Mouse (Mus musculus) lung, postnatal 25 days (tissue): Measurements from ENCODE around the gene Pim1.
"Not testable (repeated sequence)": the region's sequence is repeated elsewhere in the genome, so short reads cannot be mapped to it uniquely, and the experiment has no call there.

ENCODE experiments used
- DNase-seq: peaks from one replicate; pipeline ENCODE4 v3.0.0; 2022; ENCODE audit warnings: low spot score

Pim1 gene

DNA sequence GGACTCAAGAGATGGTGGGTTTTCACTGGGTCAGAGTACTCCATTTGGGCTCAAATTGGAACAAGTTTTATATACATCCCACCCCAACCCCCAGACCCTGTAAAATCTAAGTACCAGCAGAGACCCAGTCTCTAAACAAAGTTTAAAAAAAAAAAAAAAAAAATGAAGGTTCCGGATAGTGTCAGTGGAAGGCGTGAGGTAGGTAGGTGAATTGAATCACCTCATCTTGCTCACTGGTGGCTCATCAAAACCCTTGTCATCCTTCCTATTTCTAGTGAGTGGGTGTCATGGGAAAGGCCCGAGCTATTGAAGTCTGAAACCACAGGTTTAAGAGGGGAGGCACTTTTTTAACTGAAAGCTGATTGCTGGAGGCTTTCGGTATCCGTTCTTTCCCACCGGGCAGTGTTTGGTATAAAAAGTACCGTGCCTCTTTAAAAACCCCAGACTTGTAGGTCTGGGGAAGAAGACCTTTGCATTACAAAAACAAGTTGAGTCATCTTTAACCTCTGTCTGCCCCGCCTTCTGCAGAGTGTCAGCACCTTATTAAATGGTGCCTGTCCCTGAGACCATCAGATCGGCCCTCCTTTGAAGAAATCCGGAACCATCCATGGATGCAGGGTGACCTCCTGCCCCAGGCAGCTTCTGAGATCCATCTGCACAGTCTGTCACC is 3.6 kb downstream of the Pim1 start:
- no peak for DNase-seq

DNA sequence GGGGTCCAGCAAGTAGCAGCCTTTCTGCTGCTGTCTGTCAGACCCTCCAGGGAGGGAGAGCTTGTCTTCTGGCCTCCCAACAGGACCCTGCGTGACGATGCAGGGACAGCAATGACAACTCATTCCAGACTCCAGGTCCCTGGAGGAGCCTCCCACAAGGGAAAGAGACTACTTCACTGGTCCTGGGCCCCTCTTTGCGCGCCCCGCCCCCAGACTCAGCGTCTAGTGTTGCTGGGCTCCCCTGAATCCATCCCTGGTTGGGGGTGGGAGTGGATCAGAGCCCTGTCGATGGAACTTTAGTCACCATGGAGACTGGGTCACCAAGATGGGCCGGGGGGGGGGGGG is 4.2 kb downstream of the Pim1 start:
- no peak for DNase-seq

DNA sequence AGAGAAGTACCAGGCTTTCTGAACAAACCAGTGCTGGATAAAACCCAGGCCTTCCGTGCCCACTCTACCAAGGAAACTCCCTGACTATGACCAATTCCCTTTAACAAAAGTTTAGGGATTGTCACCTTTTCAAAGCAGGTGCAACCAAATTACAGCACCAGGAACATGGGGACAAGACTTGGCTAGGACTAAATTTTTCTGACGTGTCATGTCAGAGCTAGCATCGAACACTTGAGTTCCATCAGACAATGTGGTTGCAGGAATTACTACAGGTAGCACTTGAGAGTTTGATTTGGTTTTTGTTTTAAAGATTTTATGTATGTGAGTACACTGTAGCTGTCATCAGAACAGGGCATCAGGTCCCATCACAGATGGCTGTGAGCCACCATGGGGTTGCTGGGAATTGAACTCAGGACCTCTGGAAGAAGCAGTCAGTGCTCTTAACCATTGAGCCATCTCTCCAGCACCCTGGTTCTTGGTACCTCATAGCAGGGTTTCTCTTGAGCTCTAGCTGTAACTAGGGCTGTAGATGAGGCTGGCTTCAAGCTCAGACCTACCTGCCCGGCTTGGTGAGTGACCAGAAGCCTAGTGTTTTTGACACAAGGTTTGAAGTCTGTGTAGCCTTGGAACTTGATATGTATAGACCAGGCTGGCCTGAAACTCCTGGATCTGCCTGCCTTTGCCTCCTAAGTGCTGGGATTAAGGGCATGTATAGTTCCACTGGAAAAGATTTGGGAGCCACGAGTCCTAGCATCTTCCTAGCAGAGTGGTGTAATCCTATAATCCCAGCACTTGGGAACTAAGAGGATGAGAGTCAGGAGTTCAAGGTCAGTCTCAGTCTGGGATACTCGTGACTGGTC is 5.9 kb downstream of the Pim1 start:
- no peak for DNase-seq

DNA sequence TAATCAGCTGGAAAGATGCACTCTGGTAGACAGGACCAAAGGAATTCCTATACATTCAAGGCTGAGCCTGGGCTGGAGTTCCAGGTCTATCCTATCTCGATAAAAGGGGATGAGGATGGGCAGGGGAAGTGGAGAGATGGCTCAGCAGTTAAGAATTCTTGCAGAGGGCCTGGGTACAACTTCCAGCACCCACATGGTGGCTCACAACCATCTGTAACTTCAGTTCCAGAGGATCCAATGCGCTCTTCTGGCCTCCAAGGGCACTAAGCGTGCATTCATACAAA is 6.5 kb downstream of the Pim1 start:
- DNase-seq = no peak

- not testable (repeated sequence) for DNase-seq
Measured at GRCm38 (mm10) chr17:29497481-29497880, 6.9 kb downstream of the Pim1 start.

DNA sequence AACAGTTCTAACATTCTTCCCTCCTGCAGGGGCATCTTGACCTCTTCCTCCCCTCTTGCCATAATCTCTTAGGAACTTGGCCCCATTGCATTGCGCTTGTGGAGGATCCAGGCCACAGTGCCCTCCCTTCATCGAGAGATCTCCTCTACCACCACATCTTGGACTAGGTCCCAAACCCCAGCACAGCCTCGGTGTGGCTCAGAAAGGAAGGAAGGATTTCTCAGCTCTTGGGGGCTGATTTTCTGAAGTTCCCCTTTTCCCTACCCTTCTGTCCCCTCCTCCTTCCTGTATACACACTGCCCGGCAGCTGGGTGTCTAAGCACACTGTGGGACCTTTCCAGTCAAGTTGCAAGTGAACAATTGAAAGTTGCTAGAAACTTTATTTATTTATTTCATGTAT is 7.5 kb downstream of the Pim1 start:
- no peak for DNase-seq

DNA sequence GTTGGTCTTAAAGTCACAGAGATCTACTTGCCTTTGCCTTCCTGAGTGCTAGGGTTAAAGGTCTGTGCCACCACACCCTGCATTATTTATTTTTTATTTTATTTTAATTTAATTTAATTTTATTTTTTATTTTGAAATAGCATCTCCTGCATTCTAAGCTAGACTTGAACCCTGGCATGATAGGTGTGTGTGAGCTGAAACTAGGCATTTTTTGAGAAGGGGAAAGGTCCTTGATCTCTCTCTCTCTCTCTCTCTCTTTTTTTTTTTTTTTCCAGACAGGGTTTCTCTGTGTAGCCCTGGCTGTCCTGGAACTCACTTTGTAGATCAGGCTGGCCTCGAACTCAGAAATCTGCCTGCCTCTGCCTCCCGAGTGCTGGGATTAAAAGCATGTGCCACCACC is 8.4 kb downstream of the Pim1 start:
- not testable (repeated sequence) for DNase-seq

- DNase-seq = no peak
Measured at GRCm38 (mm10) chr17:29499511-29499910, 9.0 kb downstream of the Pim1 start.

- DNase-seq = no peak
Measured at GRCm38 (mm10) chr17:29500243-29500740, 9.7 kb downstream of the Pim1 start.

GRCm38 (mm10) chr17:29500802-29501469 is 10.4 kb downstream of the Pim1 start:
- no peak for DNase-seq

DNA sequence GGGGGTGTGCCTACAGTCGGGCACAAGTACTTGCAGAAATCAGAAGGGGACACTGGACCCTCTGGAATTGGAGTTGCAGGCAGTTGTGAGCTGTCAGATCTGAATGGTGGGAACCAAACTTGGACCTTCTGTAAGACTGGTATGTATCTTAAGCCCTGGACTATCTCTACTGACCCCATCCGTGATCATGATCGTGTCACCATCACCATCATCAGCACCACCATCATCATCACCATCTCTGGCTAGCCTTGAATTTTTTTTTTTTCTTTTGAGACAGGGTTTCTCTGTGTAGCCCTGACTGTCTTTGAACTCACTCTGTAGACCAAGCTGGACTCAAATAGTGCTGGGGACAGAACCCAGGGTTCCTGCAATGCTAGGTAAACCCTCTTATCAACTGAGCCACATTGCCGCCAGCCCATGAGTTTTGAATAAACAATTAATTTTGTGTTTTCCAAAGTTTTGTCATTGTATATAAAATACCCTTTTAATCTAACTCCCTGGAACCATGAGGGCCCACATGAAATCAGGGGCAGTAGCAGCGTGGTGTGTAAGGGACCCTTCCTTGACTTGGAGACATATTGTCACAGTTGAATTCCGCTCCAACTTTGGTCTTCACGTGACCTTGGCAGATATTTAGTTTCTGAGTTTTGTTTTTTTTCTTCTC is 11.6 kb downstream of the Pim1 start:
- DNase-seq = no peak

DNA sequence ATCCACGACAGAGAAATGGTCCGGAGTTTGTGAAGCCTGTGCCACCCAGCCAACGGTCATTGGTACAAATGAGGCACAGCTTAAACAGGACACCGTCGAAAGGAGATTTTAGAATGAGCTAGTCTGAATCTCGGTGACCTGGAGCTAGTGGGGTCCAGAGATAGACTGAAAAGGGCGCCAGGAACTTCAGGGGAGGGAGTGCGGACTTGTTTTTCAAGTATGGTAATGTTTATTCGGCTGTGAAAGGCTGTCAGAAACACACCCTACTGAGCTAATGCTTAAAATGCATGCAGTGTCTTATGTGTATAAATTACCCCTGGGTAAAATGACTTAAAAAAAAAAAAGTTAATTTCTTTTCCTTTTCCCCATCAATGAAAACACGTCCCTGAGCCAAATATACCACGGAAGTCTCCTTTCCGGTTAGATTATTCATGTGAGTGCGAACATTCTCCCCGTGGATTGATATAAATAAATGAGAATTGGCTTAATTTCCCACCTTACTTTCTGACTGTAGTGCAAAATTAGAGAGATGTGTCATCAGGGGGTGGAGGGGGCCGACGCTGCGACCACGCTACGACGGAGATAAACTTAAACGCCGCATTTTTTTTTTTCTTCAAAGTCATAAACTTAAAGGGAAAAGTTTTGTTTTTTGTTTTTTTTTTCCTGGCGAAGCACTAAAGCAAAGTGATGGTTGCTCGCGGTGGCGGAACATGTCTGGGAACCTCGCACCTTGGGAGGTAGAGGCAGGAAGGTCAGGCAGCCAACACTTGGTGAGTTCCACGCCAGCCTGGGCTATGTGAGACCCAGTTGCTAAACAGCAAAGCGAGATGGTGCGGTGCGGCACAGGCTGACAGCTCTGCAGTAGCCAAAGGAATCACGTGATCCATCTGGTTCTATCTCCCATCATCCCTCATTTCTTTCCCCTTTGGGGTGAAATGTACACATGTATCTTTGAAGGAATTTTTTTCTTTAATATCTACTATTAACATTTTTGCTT is 12.4 kb downstream of the Pim1 start:
- no peak for DNase-seq

DNA sequence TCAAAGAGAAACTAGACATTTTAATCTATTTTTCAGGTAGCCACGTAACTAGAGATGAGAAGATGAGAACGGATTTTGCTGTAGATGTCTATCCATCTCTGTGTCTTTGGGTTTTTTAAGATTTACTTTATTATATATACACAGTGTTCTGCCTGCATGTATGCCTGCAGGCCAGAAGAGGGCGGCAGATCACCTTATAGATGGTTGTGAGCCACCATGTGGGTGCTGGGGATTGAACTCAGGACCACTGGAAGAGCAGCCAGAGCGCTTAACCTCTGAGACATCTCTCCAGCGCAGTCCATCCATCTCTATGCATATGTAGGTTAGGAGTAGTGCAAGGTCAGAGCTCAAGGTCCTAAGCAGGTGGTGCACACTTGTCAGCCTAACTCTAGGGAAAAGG is 13.1 kb downstream of the Pim1 start:
- no peak for DNase-seq

DNA sequence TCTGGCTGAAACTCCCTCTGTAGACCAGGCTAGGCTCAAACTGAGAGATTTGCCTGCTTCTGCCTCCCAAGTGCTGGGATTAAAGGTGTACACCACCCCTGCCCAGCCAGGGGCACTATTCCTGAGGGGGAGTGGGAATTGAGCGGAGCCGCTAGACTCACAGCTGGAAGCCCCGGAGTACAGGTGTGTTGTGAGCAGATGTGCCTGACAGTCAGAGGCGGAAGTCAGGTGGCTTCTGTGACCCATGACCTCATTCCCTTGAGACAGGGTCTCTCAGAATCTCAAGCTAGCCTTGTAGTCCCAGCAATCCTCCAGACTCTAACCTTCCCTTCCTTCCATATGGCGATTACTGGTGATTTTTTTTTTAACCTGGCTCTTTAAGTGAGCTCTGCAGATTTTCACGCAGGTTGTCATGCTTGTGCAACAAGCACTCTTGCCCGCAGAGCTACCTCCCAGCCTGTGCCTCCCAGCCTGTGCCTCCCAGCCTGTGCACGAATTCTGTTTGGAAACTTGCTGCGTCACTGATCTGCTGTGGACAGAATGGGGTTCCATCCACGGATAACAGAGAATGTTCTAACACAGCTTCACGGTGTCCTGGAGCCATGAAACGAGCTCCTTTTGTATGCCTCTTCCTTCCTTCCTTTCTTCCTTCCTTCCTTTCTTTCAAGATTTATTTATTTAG is 18.5 kb downstream of the Pim1 start:
- no peak for DNase-seq

- DNase-seq = no peak
Measured at GRCm38 (mm10) chr17:29510691-29511090, 20.1 kb downstream of the Pim1 start.

GRCm38 (mm10) chr17:29513044-29513730 is 22.6 kb downstream of the Pim1 start:
- peak; percentile 80 for DNase-seq

DNA sequence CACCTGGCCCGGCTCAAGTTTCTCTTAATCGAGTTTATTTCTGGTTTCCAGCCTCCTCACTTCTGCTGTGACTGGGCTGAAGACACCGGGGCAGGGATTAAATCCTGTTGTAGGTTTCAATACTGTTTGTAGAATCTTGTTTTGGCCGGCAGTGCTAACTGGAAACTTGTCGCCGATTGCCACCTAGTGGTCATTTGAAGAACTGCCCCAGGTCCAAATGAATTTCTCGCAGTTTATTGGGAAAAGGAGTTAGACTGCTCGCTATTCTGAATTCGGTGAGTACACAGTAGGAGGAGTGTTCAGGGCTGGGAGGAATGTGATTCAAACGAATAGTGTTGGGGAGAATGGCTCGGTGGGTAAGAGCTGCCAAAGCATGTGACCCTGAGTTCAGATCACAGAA is 23.9 kb downstream of the Pim1 start:
- DNase-seq = peak; percentile 83

DNA sequence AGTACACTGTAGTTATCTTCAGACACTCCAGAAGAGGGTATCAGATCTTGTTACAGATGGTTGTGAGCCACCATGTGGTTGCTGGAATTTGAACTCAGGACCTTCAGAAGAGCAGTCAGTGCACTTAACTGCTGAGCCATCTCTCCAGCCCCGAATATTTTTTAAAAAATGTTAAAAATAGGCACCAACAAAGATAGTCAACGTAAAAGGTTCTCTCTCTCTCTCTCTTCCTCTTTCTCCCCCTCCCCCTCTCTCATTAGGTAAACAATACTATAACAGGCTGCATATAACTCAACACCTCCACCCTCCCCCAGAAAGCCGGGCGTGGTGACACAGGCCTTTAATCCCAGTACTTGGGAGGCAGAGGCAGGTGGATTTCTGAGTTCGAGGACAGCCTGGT is 28.1 kb downstream of the Pim1 start:
- not testable (repeated sequence) for DNase-seq

DNA sequence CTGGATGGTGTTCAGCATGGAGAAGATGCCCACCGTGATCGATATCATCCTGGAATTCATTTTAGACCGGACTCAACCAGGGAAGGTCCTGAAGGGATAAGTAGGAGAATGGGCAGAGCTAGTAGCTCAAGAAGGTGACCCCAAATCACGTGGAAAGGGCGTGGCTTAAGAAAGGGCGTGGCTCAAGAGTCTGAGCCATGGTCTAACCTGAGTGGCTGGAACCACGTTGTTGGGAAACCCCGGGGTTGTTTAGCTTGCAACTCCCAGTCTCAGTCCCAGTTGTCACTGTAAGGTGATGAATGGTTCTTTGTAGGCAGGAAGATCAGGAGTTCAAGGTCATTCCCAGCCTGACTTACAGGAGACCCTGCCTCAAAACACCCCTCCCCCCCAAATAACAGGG is 29.2 kb downstream of the Pim1 start:
- DNase-seq = no peak

DNA sequence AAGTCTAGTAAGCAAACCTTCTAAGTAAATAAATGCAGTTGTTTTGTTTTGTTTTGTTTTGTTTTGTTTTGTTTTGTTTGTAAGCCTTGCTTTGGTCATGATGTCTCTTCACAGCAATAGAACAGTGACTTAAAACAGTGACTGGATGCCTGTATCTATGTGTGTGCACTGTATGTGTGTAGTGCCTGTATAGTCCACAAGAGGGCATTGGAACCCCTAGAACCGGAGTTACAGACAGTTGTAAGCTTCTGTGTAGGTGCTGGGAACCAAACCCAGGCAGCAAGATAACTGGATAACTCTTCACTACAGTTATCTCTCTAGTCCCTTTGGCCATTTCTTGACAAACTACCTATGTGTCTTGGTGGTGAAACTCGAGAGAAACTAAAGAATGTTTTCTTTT is 35.1 kb downstream of the Pim1 start:
- DNase-seq = no peak
